Comparison of ENCODE assay signal across 30 mouse cellular contexts in genomic region chr12:56055382-56055781, GRCm38 (mm10).
DNase-seq lines count a peak whose midpoint lies in the region; ATAC-seq and TF ChIP-seq lines count a peak whose summit lies in the region.
"Had no signal": no experiment of that assay in that cellular context is flagged by ENCODE, and none has a peak within 500 bp of the region (broad histone marks: within the 10 kb centered on the region; RNA-seq: fewer than 3 reads in every experiment).

No protein-coding gene starts in this region.

- ATAC-seq in forebrain, postnatal 0 days: peak; percentile 47; the same call in 1 of the 2 replicates
- no peak for ATAC-seq in lung, postnatal 0 days
- no peak for ATAC-seq in activated CD4-positive, CD25-positive, alpha-beta regulatory T cell, adult 4 months
- ATAC-seq: forebrain, embryonic 13.5 days; intestine, postnatal 0 days had no signal

- DNase-seq in forebrain, postnatal 0 days: peak; percentile 11
- DNase-seq in forebrain, embryonic 10.5 days (ENCODE audit: extremely low spot score, low spot score): no peak
- peak; percentile 42 for DNase-seq in lung, postnatal 0 days (ENCODE audit: low spot score)
- DNase-seq in lung, adult 2 months: no peak
- peak; percentile 14 for DNase-seq in 3T3-L1 (ENCODE audit: low read depth, low spot score)
- DNase-seq in MEL (ENCODE audit: low read depth, low spot score): peak; percentile 7
- no peak for DNase-seq in urinary bladder, adult 18-20 months (ENCODE audit: low spot score in 2 of 2)
- DNase-seq: adrenal gland, postnatal 14 days; B cell, adult 2 months; cerebellum, adult 11-12 months; cerebellum, adult 9-11 months; embryo, embryonic 11 days; gastrocnemius, postnatal 36 days; heart, adult 18-20 months; heart, postnatal 36 days; kidney, postnatal 4 days; layer of hippocampus, adult 9-11 months; right cerebral cortex, postnatal 25 days; thymus, postnatal 14 days had no signal

- H3K9ac ChIP-seq in forebrain, postnatal 0 days: no peak overlapping the region
- no peak overlapping the region for H3K9ac ChIP-seq in lung, postnatal 0 days (replicated peaks; ENCODE audit: low read depth)
- H3K9ac ChIP-seq in MEL (ENCODE audit: control insufficient read depth, low read depth, low read length, poor library complexity, severe bottlenecking): no peak overlapping the region
- H3K9ac ChIP-seq: forebrain, embryonic 13.5 days; hindbrain, embryonic 12.5 days; kidney, embryonic 15.5 days; limb, embryonic 12.5 days; liver, embryonic 15.5 days; stomach, embryonic 15.5 days had no signal

- H3K27ac ChIP-seq in forebrain, postnatal 0 days (ENCODE audit: low read depth, low read length): no peak overlapping the region
- H3K27ac ChIP-seq in forebrain, embryonic 10.5 days: no peak overlapping the region
- no peak overlapping the region for H3K27ac ChIP-seq in lung, postnatal 0 days (ENCODE audit: low read length)
- H3K27ac ChIP-seq in MEL (ENCODE audit: control insufficient read depth, low read depth, low read length): no peak overlapping the region
- H3K27ac ChIP-seq: forebrain, embryonic 13.5 days; hindbrain, embryonic 12.5 days; kidney, embryonic 15.5 days; limb, embryonic 12.5 days; liver, embryonic 15.5 days; macrophage; stomach, embryonic 15.5 days had no signal

- no peaks in the 10 kb centered on the region for H3K4me1 ChIP-seq in forebrain, postnatal 0 days (ENCODE audit: insufficient read depth)
- no peaks in the 10 kb centered on the region for H3K4me1 ChIP-seq in forebrain, embryonic 10.5 days
- no peaks in the 10 kb centered on the region for H3K4me1 ChIP-seq in lung, postnatal 0 days (ENCODE audit: insufficient read depth, low read depth, low read length)
- H3K4me1 ChIP-seq in lung, adult 2 months (ENCODE audit: control insufficient read depth, insufficient read depth, low read length): no peaks in the 10 kb centered on the region
- H3K4me1 ChIP-seq in MEL (ENCODE audit: control insufficient read depth in 1 of 2, insufficient read depth in 2 of 2, low read length in 2 of 2): no peaks in the 10 kb centered on the region
- H3K4me1 ChIP-seq: forebrain, embryonic 13.5 days; hindbrain, embryonic 12.5 days; kidney, embryonic 15.5 days; limb, embryonic 12.5 days; liver, embryonic 15.5 days; stomach, embryonic 15.5 days had no signal

- H3K4me2 ChIP-seq in forebrain, postnatal 0 days (ENCODE audit: low read depth): no peak overlapping the region
- no peak overlapping the region for H3K4me2 ChIP-seq in lung, postnatal 0 days (replicated peaks; ENCODE audit: low read depth, low read length)
- H3K4me2 ChIP-seq: forebrain, embryonic 13.5 days; heart, embryonic 11.5 days; hindbrain, embryonic 12.5 days; kidney, embryonic 15.5 days; limb, embryonic 12.5 days; liver, embryonic 15.5 days; stomach, embryonic 15.5 days had no signal

- no peak for TF ChIP-seq POLR2A in lung, adult 2 months (IDR thresholded peaks at IDR 0.05; ENCODE audit: borderline replicate concordance, extremely low read depth, low read depth, low read length)
- TF ChIP-seq POLR2A in MEL (IDR thresholded peaks at IDR 0.05; ENCODE audit: control insufficient read depth in 1 of 2, insufficient read depth in 1 of 2, low read depth in 1 of 2, low read length in 2 of 2, poor library complexity in 1 of 2): no peak

- no peak for TF ChIP-seq RAD21 in MEL (IDR thresholded peaks at IDR 0.05; ENCODE audit: low read depth, low read length)

- no peaks in the 10 kb centered on the region for H3K79me2 ChIP-seq in MEL (ENCODE audit: control insufficient read depth, insufficient read depth, low read length, poor library complexity)

- TF ChIP-seq EP300 in lung, postnatal 0 days (IDR thresholded peaks at IDR 0.05): no peak
- no peak for TF ChIP-seq EP300 in MEL (IDR thresholded peaks at IDR 0.05; ENCODE audit: low read depth in 1 of 2, low read length in 2 of 2)

- WGBS in forebrain, postnatal 0 days: 72% methylated on average over 6 of the region's 6 CpGs
- 85% methylated on average over 6 of the region's 6 CpGs for WGBS in forebrain, embryonic 10.5 days
- 48% methylated on average over 6 of the region's 6 CpGs for WGBS in lung, postnatal 0 days
- WGBS in lung, adult 2 months: 59% methylated on average over 6 of the region's 6 CpGs

- H3K4me3 ChIP-seq in forebrain, postnatal 0 days (ENCODE audit: low read depth, low read length): no peak overlapping the region
- no peak overlapping the region for H3K4me3 ChIP-seq in forebrain, embryonic 10.5 days
- H3K4me3 ChIP-seq in lung, postnatal 0 days (ENCODE audit: low read depth, low read length): no peak overlapping the region
- no peak overlapping the region for H3K4me3 ChIP-seq in lung, adult 2 months (replicated peaks; ENCODE audit: extremely low read depth, low read depth, low read length)
- no peak overlapping the region for H3K4me3 ChIP-seq in MEL (ENCODE audit: control insufficient read depth in 1 of 2, insufficient read depth in 1 of 2, low read depth in 2 of 2, low read length in 2 of 2)
- H3K4me3 ChIP-seq: erythroblast, embryonic 14.5 days; forebrain, embryonic 13.5 days; hindbrain, embryonic 12.5 days; kidney, embryonic 15.5 days; limb, embryonic 12.5 days; liver, embryonic 15.5 days; stomach, embryonic 15.5 days had no signal

- peaks cover 5% of the 10 kb centered on the region; the same call in 1 of the 2 replicates for H3K27me3 ChIP-seq in forebrain, postnatal 0 days (ENCODE audit: insufficient read depth, low read length)
- H3K27me3 ChIP-seq in forebrain, embryonic 10.5 days (ENCODE audit: poor library complexity, severe bottlenecking): peaks cover 27% of the 10 kb centered on the region
- no peaks in the 10 kb centered on the region for H3K27me3 ChIP-seq in lung, postnatal 0 days (replicated peaks; ENCODE audit: insufficient read depth, low read length)
- no peaks in the 10 kb centered on the region for H3K27me3 ChIP-seq in MEL (ENCODE audit: control insufficient read depth in 1 of 2, insufficient read depth in 2 of 2, low read length in 2 of 2)
- H3K27me3 ChIP-seq: limb, embryonic 12.5 days; liver, embryonic 15.5 days; stomach, embryonic 15.5 days had no signal

- peak; percentile 37 for TF ChIP-seq CTCF in forebrain, postnatal 0 days (IDR thresholded peaks at IDR 0.05; ENCODE audit: low read depth)
- TF ChIP-seq CTCF in lung, postnatal 0 days (IDR thresholded peaks at IDR 0.05): peak; percentile 42
- no peak for TF ChIP-seq CTCF in lung, adult 2 months (IDR thresholded peaks at IDR 0.05; ENCODE audit: insufficient read depth, low read length)
- TF ChIP-seq CTCF in MEL (IDR thresholded peaks at IDR 0.05 in 2 of 3, conservative IDR thresholded peaks at IDR 0.05 in 1 of 3; ENCODE audit: control insufficient read depth in 1 of 3, insufficient read depth in 1 of 3, low read depth in 2 of 3, low read length in 3 of 3, poor library complexity in 1 of 3, severe bottlenecking in 1 of 3): no peak; a peak in 1 of 6 replicates

- no peaks in the 10 kb centered on the region for H3K36me3 ChIP-seq in forebrain, postnatal 0 days (ENCODE audit: insufficient read depth)
- no peaks in the 10 kb centered on the region for H3K36me3 ChIP-seq in forebrain, embryonic 10.5 days (replicated peaks)
- no peaks in the 10 kb centered on the region for H3K36me3 ChIP-seq in lung, postnatal 0 days (ENCODE audit: insufficient read depth, low read length)
- H3K36me3 ChIP-seq in MEL (ENCODE audit: control insufficient read depth in 1 of 2, insufficient read depth in 2 of 2, low read length in 2 of 2): no peaks in the 10 kb centered on the region
- H3K36me3 ChIP-seq: hindbrain, embryonic 12.5 days; kidney, embryonic 15.5 days; limb, embryonic 12.5 days; liver, embryonic 15.5 days; stomach, embryonic 15.5 days had no signal

- no peaks in the 10 kb centered on the region for H3K9me3 ChIP-seq in forebrain, postnatal 0 days (ENCODE audit: low read length)
- peaks cover 3% of the 10 kb centered on the region; the same call in 1 of the 2 replicates for H3K9me3 ChIP-seq in forebrain, embryonic 10.5 days
- H3K9me3 ChIP-seq in lung, postnatal 0 days (ENCODE audit: low read length): no peaks in the 10 kb centered on the region
- H3K9me3 ChIP-seq in MEL (replicated peaks; ENCODE audit: insufficient read depth, low read length): no peaks in the 10 kb centered on the region
- H3K9me3 ChIP-seq: kidney, embryonic 15.5 days; limb, embryonic 12.5 days; liver, embryonic 15.5 days; stomach, embryonic 15.5 days had no signal

TF ChIP-seq in MEL, 35 proteins besides CTCF, POLR2A, EP300 and RAD21:
- TF ChIP-seq CHD2 (IDR thresholded peaks at IDR 0.05; ENCODE audit: low read length) (no peak), ZNF384 (IDR thresholded peaks at IDR 0.05; ENCODE audit: low read depth, low read length) (no peak), MEF2A (IDR thresholded peaks at IDR 0.05; ENCODE audit: extremely low read depth, insufficient replicate concordance, low read depth, low read length, poor library complexity, severe bottlenecking) (no peak)
TF ChIP-seq in MEL: peak in this region for 0.

Comparison
In these comparisons a context has a peak if more than half of its experiments do, and no peak if none do; other contexts are left out.
1. DNase-seq: peak in forebrain, postnatal 0 days (single experiment), lung, postnatal 0 days (single experiment), 3T3-L1 (single experiment) and MEL (single experiment); none in forebrain, embryonic 10.5 days (single experiment), lung, adult 2 months (single experiment) and urinary bladder, adult 18-20 months (0 of 2).
2. CTCF ChIP-seq: peak in forebrain, postnatal 0 days (single experiment) and lung, postnatal 0 days (single experiment); none in lung, adult 2 months (single experiment) and MEL (0 of 3).